Mouse (Mus musculus) midbrain, embryonic 16.5 days (tissue): Measurements from ENCODE around the gene Otud7b. TPM values are rescaled to one million over a fixed set of nuclear protein-coding genes. Genes with fewer than 3 reads are reported as not detected.

Experiments
- ATAC-seq: fragments of 200-750 bp; cut with Nextera tagmentation; 2 replicates; pipeline ENCODE4 v1.8.0; 2017; ENCODE audit warnings: moderate TSS enrichment
- H3K27ac ChIP-seq: fragments of 300-500 bp; sonication (generic); 2 replicates; pipeline ENCODE4 v1.5.1; 2014; ENCODE audit warnings: mild to moderate bottlenecking, low read length, mixed read lengths
- H3K27me3 ChIP-seq: fragments of 300-500 bp; sonication (generic); 2 replicates; pipeline ENCODE4 v1.6.1; 2014; ENCODE audit warnings: low read depth, low read length, mixed read lengths; ENCODE audit not compliant: control insufficient read depth, insufficient read depth
- H3K36me3 ChIP-seq: fragments of 300-500 bp; sonication (generic); 2 replicates; pipeline ENCODE4 v1.6.1; 2014; ENCODE audit warnings: mild to moderate bottlenecking, low read length, moderate library complexity, mixed read lengths; ENCODE audit not compliant: control insufficient read depth, insufficient read depth
- H3K4me1 ChIP-seq: fragments of 300-500 bp; sonication (generic); 2 replicates; pipeline ENCODE4 v1.6.1; 2014; ENCODE audit warnings: mild to moderate bottlenecking, low read length, mixed read lengths; ENCODE audit not compliant: control insufficient read depth, insufficient read depth
- H3K4me2 ChIP-seq: fragments of 300-500 bp; sonication (generic); 2 replicates; pipeline ENCODE4 v1.6.1; 2014; ENCODE audit warnings: mild to moderate bottlenecking, low read length, mixed read lengths
- H3K4me3 ChIP-seq: fragments of 300-500 bp; sonication (generic); 2 replicates; pipeline ENCODE4 v1.5.1; 2014; ENCODE audit warnings: low read depth, mild to moderate bottlenecking, low read length, moderate library complexity, mixed read lengths
- H3K9ac ChIP-seq: fragments of 300-500 bp; sonication (generic); 2 replicates; pipeline ENCODE4 v1.6.1; 2014; ENCODE audit warnings: low read depth, low read length, mixed read lengths
- H3K9me3 ChIP-seq: fragments of 300-500 bp; sonication (generic); replicated peaks from 2 replicates; pipeline ENCODE4 v1.6.1; 2014; ENCODE audit warnings: mild to moderate bottlenecking, low read length, mixed read lengths; ENCODE audit not compliant: control insufficient read depth, poor library complexity, severe bottlenecking
- WGBS: fragments of 180-500 bp; shearing (Covaris S2); extraction: QIAGEN DNeasy Blood & Tissue Kit; methylation state at CpG from one replicate; pipeline ENCODE4 v1.1.7; 2014; 5-methylcytosine and 5-hydroxymethylcytosine counted together
- polyA plus RNA-seq: library from polyadenylated mRNA; unstranded; fragments of >200 nt; fragmentation: Nextera tagmentation; extraction: Ambion mirVana; gene quantifications from 2 replicates; pipeline ENCODE4 v1.2.1, GENCODE M21; 2015

Gene Otud7b
- polyA plus RNA-seq, 1 experiment from 2014 or later, result 7.0 TPM

- Histone ChIP-seq H3K27ac (no peak overlapping the region), H3K4me2 (no peak overlapping the region), H3K9me3 (no peaks in the 10 kb centered on the region), H3K4me3 (no peak overlapping the region), H3K36me3 (peaks cover 23% of the 10 kb centered on the region), H3K27me3 (no peaks in the 10 kb centered on the region), H3K4me1 (peaks cover 38% of the 10 kb centered on the region), H3K9ac (no peak overlapping the region)
- 97% methylated on average over 4 of the region's 4 CpGs for WGBS
- no peak for ATAC-seq
Measured at GRCm38 (mm10) chr3:96178427-96178826, 74.1 kb downstream of the Otud7b start.

GRCm38 (mm10) chr3:96178902-96179301 lies 74.6 kb downstream of the Otud7b start:
- ATAC-seq, result no peak
- H3K9me3 ChIP-seq, result no peaks in the 10 kb centered on the region
- 90% methylated on average over 2 of the region's 2 CpGs for WGBS
- no peak overlapping the region for H3K4me3 ChIP-seq
- no peak overlapping the region for H3K4me2 ChIP-seq
- H3K27ac ChIP-seq, result no peak overlapping the region
- no peaks in the 10 kb centered on the region for H3K27me3 ChIP-seq
- H3K9ac ChIP-seq, result no peak overlapping the region
- H3K36me3 ChIP-seq, result peaks cover 22% of the 10 kb centered on the region
- peaks cover 36% of the 10 kb centered on the region for H3K4me1 ChIP-seq

GRCm38 (mm10) chr3:96179531-96179930 lies 75.2 kb downstream of the Otud7b start:
- WGBS, result 52% methylated on average over 4 of the region's 4 CpGs
- no peak overlapping the region for H3K9ac ChIP-seq
- peaks cover 31% of the 10 kb centered on the region for H3K4me1 ChIP-seq
- no peak overlapping the region for H3K4me3 ChIP-seq
- H3K4me2 ChIP-seq, result no peak overlapping the region
- H3K36me3 ChIP-seq, result peaks cover 20% of the 10 kb centered on the region
- no peak overlapping the region for H3K27ac ChIP-seq
- no peak for ATAC-seq
- no peaks in the 10 kb centered on the region for H3K27me3 ChIP-seq
- no peaks in the 10 kb centered on the region for H3K9me3 ChIP-seq

- Histone ChIP-seq H3K27ac (peak within 1 kb of the TSS; percentile 93), H3K4me3 (peak within 1 kb of the TSS; percentile 76), H3K9me3 (no peaks in the 10 kb centered on the region), H3K4me1 (peaks cover 25% of the 10 kb centered on the region), H3K4me2 (peak within 1 kb of the TSS; percentile 66), H3K36me3 (peaks cover 20% of the 10 kb centered on the region), H3K27me3 (no peaks in the 10 kb centered on the region), H3K9ac (peak within 1 kb of the TSS; percentile 91)
- peak; percentile 77 for ATAC-seq
- whole genome bisulfite sequencing, result under 1% methylated on average over 19 of the region's 23 CpGs
Measured at GRCm38 (mm10) chr3:96180727-96181477, 76.6 kb downstream of the Otud7b start, which contains the start of gene Sv2a. Sv2a (plus strand) TSS chr3:96181151.

- H3K4me2 ChIP-seq, result peak overlapping the region; percentile 66
- 21% methylated on average over 12 of the region's 12 CpGs for WGBS
Measured at GRCm38 (mm10) chr3:96181510-96182381, 77.4 kb downstream of the Otud7b start.

GRCm38 (mm10) chr3:96182382-96182776 lies 78.1 kb downstream of the Otud7b start:
- Histone ChIP-seq H3K4me2 (peak overlapping the region; percentile 66), H3K4me1 (peaks cover 25% of the 10 kb centered on the region), H3K4me3 (peak overlapping the region; percentile 76), H3K9ac (peak overlapping the region; percentile 91), H3K9me3 (no peaks in the 10 kb centered on the region), H3K36me3 (peaks cover 20% of the 10 kb centered on the region), H3K27ac (peak overlapping the region; percentile 93), H3K27me3 (no peaks in the 10 kb centered on the region)
- ATAC-seq, result no peak
- WGBS, result 20% methylated on average over 4 of the region's 4 CpGs

More at GRCm38 (mm10) chr3:96181510-96182381, 77.4 kb downstream of the Otud7b start:
- H3K9ac ChIP-seq, result peak overlapping the region; percentile 91
- H3K27me3 ChIP-seq, result no peaks in the 10 kb centered on the region
- H3K36me3 ChIP-seq, result peaks cover 20% of the 10 kb centered on the region
- H3K4me3 ChIP-seq, result peak overlapping the region; percentile 76
- peak; percentile 66 for ATAC-seq
- H3K4me1 ChIP-seq, result peaks cover 25% of the 10 kb centered on the region
- H3K27ac ChIP-seq, result peak overlapping the region; percentile 93
- no peaks in the 10 kb centered on the region for H3K9me3 ChIP-seq

DNA sequence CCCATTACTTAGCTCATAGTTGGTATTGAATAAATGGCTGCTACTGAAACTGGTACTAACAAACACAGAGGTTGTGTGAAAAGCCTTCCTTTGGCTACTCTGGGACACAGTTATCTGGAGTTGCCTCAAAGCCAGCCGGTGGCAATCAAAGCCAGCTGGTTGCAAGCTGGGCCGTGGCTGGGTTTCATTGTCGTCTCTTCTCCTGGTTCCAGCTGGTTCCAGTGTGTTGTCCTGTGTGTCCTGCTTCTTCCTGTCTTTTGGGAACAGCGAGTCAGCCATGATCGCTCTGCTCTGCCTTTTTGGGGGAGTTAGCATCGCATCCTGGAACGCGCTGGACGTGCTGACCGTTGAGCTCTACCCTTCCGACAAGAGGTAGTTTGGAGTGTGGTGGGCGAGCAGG lies 88.7 kb downstream of the Otud7b start:
- H3K27me3 ChIP-seq, result no peaks in the 10 kb centered on the region
- H3K4me1 ChIP-seq, result peaks cover 11% of the 10 kb centered on the region
- H3K9me3 ChIP-seq, result no peaks in the 10 kb centered on the region
- H3K36me3 ChIP-seq, result peaks cover 39% of the 10 kb centered on the region
- WGBS, result 74% methylated on average over 12 of the region's 12 CpGs
- no peak overlapping the region for H3K4me2 ChIP-seq
- ATAC-seq, result no peak
- H3K27ac ChIP-seq, result no peak overlapping the region
- H3K9ac ChIP-seq, result no peak overlapping the region
- no peak overlapping the region for H3K4me3 ChIP-seq

DNA sequence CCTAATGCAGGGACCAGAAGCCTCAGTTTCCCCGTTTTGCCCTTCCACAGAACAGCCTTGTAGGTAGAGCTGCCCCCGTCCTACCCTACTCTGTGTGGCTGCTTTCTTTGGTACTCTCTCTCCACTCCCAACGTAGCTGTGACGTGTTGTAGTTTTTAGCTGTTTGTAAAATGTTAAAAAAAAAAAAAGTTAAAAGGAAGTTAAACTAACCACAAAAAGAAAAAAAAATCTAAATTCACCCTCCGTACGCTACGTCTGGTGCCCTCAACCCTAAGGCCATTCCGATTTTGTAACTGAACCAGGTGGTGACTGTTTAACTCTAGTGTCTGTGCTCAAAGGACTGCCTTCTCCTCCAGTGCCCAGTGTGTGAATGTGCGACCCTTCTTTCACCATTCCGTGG lies 90.6 kb downstream of the Otud7b start:
- no peak overlapping the region for H3K9ac ChIP-seq
- H3K4me1 ChIP-seq, result peaks cover 12% of the 10 kb centered on the region
- no peaks in the 10 kb centered on the region for H3K27me3 ChIP-seq
- no peak overlapping the region for H3K4me2 ChIP-seq
- no peak overlapping the region for H3K4me3 ChIP-seq
- H3K9me3 ChIP-seq, result no peaks in the 10 kb centered on the region
- no peak overlapping the region for H3K27ac ChIP-seq
- H3K36me3 ChIP-seq, result peaks cover 23% of the 10 kb centered on the region
- no peak for ATAC-seq
- WGBS, result 89% methylated on average over 10 of the region's 10 CpGs
